Mouse (Mus musculus) urinary bladder, postnatal 36 days (tissue): ENCODE measurements around the gene Gse1.

Experiments
- DNase-seq, 2 experiments: peaks; one replicate each; pipeline ENCODE4 v3.0.0; 2022; ENCODE audit warnings: low spot score in 2 of 2, mixed read lengths in 1 of 2

The Gse1 gene

GRCm38 (mm10) chr8:120607885-120608284 is 379.6 kb downstream of the Gse1 start:
- DNase-seq: peak; percentile 62 to 71

DNA sequence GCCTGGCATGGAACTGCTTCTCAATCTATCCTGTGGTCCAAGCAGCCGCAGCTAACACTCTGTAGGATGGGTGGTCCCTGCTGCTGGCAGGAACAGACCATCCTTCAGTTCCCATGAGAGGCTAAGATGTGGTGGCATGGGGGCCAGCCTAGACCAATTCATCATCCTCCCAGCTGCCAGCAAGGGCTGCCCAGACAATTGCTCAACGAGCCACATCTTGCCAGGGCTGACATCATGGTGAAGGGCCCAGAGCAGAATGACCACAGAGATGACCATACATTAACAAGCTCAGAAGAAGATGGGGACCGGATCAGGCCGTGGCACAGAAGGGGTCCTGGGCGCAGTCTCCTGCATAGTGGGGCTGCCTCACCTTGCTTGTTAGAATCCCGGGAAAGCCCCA is 382.6 kb downstream of the Gse1 start:
- DNase-seq: no peak

DNA sequence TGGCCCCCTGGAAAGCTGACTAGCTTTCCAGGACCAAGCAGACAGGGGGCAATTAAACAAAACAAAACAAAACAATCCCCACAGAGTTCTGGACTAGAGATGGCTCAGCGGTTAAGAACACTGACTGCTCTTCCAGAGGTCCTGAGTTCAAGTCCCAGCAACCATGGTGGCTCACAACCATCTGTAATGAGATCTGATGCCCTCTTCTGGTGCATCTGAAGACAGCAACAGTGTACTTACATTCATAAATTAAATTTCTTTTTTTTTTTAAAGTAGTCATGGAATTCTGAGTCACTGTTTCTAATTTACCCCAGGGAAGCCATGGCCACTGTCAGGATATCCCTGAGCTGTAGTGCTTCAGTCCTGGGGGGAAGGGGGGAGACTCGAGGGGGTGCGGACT is 386.2 kb downstream of the Gse1 start:
- no peak for DNase-seq

DNA sequence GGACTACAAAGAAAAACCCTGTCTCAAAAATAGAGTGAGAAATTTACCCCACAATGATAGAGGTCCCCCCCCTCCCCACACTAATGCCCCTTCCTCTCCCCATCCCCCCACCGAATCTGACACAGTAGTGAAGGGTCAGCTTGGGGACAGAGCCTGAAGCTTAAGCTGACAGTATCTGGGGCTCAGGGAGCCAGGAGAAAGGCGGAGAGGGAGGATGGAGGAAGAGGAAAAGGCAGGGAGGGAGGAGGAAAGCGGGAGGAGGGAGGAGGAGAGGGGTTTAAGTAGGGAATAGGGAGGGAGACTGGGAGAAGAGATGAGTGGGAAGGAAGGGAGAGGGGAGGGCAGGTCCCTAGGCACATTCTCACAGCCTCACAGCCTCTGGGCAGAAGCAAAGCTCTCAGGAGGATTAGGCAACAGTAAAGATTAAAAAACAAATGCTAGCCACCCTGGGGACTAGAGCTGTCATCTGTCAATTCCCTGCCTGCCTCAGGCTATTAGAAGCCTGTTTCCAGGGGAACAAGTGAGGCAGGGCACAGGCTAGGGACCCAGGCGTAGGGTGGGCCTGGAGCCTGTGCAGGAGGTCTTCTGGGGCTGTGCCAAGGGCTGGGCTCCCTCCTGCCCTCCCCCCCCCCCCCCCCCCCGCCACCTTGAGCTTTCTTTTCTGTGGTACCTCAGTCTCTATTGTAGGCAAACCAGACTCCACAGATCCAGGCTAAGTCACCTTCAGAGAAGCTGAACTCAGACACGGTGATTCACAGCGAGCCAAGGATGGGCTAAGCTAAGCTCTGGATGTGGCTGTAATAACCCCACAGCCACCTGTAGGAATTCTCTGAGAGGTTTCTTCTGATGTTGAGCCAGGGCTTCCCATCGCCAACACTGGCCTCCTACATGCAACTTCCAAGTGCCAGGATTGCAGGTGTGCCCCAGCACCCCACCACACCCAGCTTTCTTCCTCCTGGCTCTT is 388.7 kb downstream of the Gse1 start:
- no peak for DNase-seq

GRCm38 (mm10) chr8:120618110-120618509 is 389.9 kb downstream of the Gse1 start:
- DNase-seq: peak; percentile 53 to 67

GRCm38 (mm10) chr8:120619235-120620180 is 391.3 kb downstream of the Gse1 start:
- peak in 1 of 2 experiments; percentile 57 for DNase-seq

- no peak for DNase-seq
These were observed 392.2 kb downstream of the Gse1 start for GRCm38 (mm10) chr8:120620441-120620840.

DNA sequence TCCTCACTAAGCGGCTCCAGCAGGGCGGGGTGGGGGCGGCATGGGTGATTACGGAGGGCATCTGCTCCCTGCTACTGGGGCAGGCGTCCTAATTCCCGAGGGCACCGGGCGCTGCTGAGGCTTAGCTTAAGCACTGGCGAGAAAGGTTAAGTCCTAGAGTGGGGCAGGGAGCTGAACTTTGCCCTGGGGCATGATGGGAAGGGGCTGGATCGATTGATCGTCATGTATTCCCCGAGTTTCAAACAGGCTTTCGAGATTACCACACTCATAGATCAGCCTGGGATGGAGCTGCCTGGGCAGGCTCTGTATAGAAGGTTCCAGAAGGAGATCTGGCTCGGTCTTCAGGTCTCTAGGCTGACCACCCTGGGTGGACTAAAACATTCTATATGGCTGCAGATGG is 393.9 kb downstream of the Gse1 start:
- DNase-seq: no peak

GRCm38 (mm10) chr8:120623608-120624007 is 395.4 kb downstream of the Gse1 start:
- DNase-seq: no peak

GRCm38 (mm10) chr8:120626461-120626860 is 398.2 kb downstream of the Gse1 start:
- no peak for DNase-seq

DNA sequence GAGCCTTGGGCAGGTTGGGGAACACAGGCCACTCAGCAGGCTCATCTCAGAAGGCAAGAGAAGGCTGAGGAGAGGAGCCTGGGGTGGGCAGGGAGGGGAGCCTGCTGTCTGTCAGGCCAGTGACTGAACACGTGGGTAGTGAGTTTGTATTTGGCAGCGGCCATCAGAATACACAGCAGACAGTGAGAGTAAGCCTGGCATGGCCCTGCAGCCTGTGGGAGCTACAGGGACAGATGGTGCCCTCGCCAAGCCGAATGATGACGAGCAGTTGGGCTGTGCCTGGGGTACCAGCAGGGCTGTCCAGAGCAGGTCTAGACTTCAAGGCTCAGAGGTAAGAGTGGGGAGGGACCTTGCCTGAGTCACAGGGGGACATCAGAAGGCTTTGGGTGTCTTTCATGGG is 399.0 kb downstream of the Gse1 start:
- no peak for DNase-seq

GRCm38 (mm10) chr8:120630031-120630430 is 401.8 kb downstream of the Gse1 start:
- no peak for DNase-seq

- no peak for DNase-seq
These were observed 402.6 kb downstream of the Gse1 start for GRCm38 (mm10) chr8:120630848-120631247.
